Mouse (Mus musculus) intestine, postnatal 0 days (tissue): Measurements from ENCODE around the gene Adam22. TPM values are rescaled to one million over a fixed set of nuclear protein-coding genes. Genes with fewer than 3 reads are reported as not detected.

Source experiments
- ATAC-seq: fragments of 200-750 bp; cut with Nextera tagmentation; 2 replicates; pipeline ENCODE4 v1.8.0; 2017; ENCODE audit warnings: mild to moderate bottlenecking, moderate TSS enrichment, moderate library complexity
- H3K27ac ChIP-seq: fragments of 300-500 bp; sonication (generic); 2 replicates; pipeline ENCODE4 v1.5.1; 2014; ENCODE audit warnings: mild to moderate bottlenecking, low read depth, low read length, moderate library complexity
- H3K27me3 ChIP-seq: fragments of 300-500 bp; sonication (generic); replicated peaks from 2 replicates; pipeline ENCODE4 v1.6.1; 2014; ENCODE audit warnings: low read length, mixed read lengths; ENCODE audit not compliant: control insufficient read depth, insufficient read depth
- H3K36me3 ChIP-seq: fragments of 300-500 bp; sonication (generic); 2 replicates; pipeline ENCODE4 v1.6.1; 2014; ENCODE audit warnings: mild to moderate bottlenecking, moderate library complexity; ENCODE audit not compliant: control insufficient read depth, insufficient read depth
- H3K4me1 ChIP-seq: fragments of 300-500 bp; sonication (generic); replicated peaks from 2 replicates; pipeline ENCODE4 v1.6.1; 2014; ENCODE audit warnings: antibody characterized with exemption, low read length, mixed read lengths; ENCODE audit not compliant: control insufficient read depth, insufficient read depth
- H3K4me2 ChIP-seq: fragments of 300-500 bp; sonication (generic); replicated peaks from 2 replicates; pipeline ENCODE4 v1.6.1; 2014; ENCODE audit warnings: low read depth, mild to moderate bottlenecking, moderate library complexity
- H3K4me3 ChIP-seq: fragments of 300-500 bp; sonication (generic); 2 replicates; pipeline ENCODE4 v1.5.1; 2014; ENCODE audit warnings: low read depth, low read length
- H3K9ac ChIP-seq: fragments of 300-500 bp; sonication (generic); 2 replicates; pipeline ENCODE4 v1.6.1; 2014; ENCODE audit warnings: mild to moderate bottlenecking, low read depth, low read length
- H3K9me3 ChIP-seq: fragments of 300-500 bp; sonication (generic); 2 replicates; pipeline ENCODE4 v1.6.1; 2016; ENCODE audit warnings: mixed run types; ENCODE audit not compliant: control insufficient read depth
- CTCF ChIP-seq: sonication (generic); IDR thresholded peaks from 2 replicates; pipeline ENCODE4 v1.5.1; 2016; ENCODE audit warnings: low read depth, mild to moderate bottlenecking, control low read depth, antibody characterized with exemption, moderate library complexity
- WGBS: fragments of 180-500 bp; shearing (Covaris S2); extraction: QIAGEN DNeasy Blood & Tissue Kit; methylation state at CpG from one replicate; pipeline ENCODE4 v1.1.7; 2014; 5-methylcytosine and 5-hydroxymethylcytosine counted together
- polyA plus RNA-seq: library from polyadenylated mRNA; unstranded; fragments of >200 nt; fragmentation: Nextera tagmentation; extraction: Ambion mirVana; gene quantifications from 2 replicates; pipeline ENCODE4 v1.2.1, GENCODE M21; 2015

Adam22 gene
- polyA plus RNA-seq, 1 experiment from 2014 or later, result 1.4 TPM

- H3K4me2 ChIP-seq, result no peak overlapping the region
- no peak for TF ChIP-seq CTCF
- H3K4me1 ChIP-seq, result no peaks in the 10 kb centered on the region
- WGBS, result 78% methylated on average over 1 of the region's 1 CpGs
- no peak for ATAC-seq
- H3K4me3 ChIP-seq, result no peak overlapping the region
- no peak overlapping the region for H3K9ac ChIP-seq
- H3K36me3 ChIP-seq, result peaks cover 17% of the 10 kb centered on the region
- no peaks in the 10 kb centered on the region for H3K9me3 ChIP-seq
- H3K27me3 ChIP-seq, result no peaks in the 10 kb centered on the region
- H3K27ac ChIP-seq, result no peak overlapping the region
These were observed 26.1 kb upstream of the Adam22 start for GRCm38 (mm10) chr5:8393891-8394583.

- WGBS, result 81% methylated on average over 5 of the region's 5 CpGs
- no peaks in the 10 kb centered on the region for H3K4me1 ChIP-seq
- no peak overlapping the region for H3K4me2 ChIP-seq
- H3K9me3 ChIP-seq, result no peaks in the 10 kb centered on the region
- no peak overlapping the region for H3K9ac ChIP-seq
- no peak for TF ChIP-seq CTCF
- no peaks in the 10 kb centered on the region for H3K36me3 ChIP-seq
- ATAC-seq, result no peak
- no peaks in the 10 kb centered on the region for H3K27me3 ChIP-seq
- H3K4me3 ChIP-seq, result no peak overlapping the region
- H3K27ac ChIP-seq, result no peak overlapping the region
These were observed 6.4 kb upstream of the Adam22 start for GRCm38 (mm10) chr5:8374297-8374906.

DNA sequence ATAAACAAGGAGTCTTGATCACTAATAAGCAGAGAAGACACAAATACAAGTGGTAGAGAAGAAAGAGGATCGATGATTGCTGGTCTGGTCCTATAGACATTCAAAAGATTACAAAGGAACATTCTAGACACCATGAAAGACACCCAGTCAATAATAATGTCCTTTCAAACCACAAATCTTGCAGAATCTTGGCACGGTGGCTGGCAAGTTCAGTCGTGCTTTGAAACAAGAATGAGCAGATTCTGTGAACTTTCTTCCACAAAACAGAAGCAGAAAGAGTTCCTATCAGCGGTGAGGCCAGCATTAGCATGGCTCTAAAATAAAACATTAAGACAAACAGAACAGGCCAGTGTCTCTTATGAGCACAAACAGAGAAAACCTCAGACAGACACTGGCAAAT, 5.5 kb upstream of the Adam22 start:
- H3K9ac ChIP-seq, result no peak overlapping the region
- peaks cover 4% of the 10 kb centered on the region; the same call in 1 of the 2 replicates for H3K27me3 ChIP-seq
- 71% methylated on average over 4 of the region's 4 CpGs for WGBS
- H3K36me3 ChIP-seq, result no peaks in the 10 kb centered on the region
- no peak overlapping the region for H3K4me3 ChIP-seq
- no peaks in the 10 kb centered on the region for H3K9me3 ChIP-seq
- no peak for TF ChIP-seq CTCF
- H3K4me2 ChIP-seq, result no peak overlapping the region
- H3K4me1 ChIP-seq, result no peaks in the 10 kb centered on the region
- no peak overlapping the region for H3K27ac ChIP-seq
- ATAC-seq, result no peak

DNA sequence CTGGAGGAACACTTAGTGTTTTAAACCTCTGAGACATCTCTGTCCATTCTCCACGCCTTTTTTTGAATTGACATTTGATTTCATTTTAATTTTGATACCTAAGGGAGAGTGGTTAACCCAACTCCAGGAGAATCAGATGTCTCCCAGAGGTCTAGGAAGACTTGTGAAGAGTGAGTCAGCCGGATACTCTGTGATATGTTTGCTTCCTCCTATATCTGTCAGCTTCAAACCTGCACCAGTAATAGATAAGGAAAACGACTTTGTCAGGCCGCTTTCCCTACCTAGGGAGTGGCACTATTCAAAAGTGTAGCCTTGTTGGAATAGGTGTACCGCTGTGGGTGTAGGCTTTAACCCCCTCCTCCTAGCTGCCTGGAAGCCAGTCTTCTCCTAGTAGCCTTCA, 821 bp upstream of the Adam22 start:
- H3K27me3 ChIP-seq, result peaks cover 17% of the 10 kb centered on the region; the same call in 1 of the 2 replicates
- H3K9ac ChIP-seq, result no peak overlapping the region
- H3K9me3 ChIP-seq, result no peaks in the 10 kb centered on the region
- no peak overlapping the region for H3K27ac ChIP-seq
- H3K36me3 ChIP-seq, result no peaks in the 10 kb centered on the region
- TF ChIP-seq CTCF, result no peak
- no peak overlapping the region for H3K4me2 ChIP-seq
- no peak for ATAC-seq
- no peaks in the 10 kb centered on the region for H3K4me1 ChIP-seq
- H3K4me3 ChIP-seq, result no peak overlapping the region
- WGBS, result 58% methylated on average over 5 of the region's 5 CpGs

- no peak for ATAC-seq
- Histone ChIP-seq H3K27ac (no peak overlapping the region), H3K4me2 (peak overlapping the region; percentile 81), H3K27me3 (peaks cover 17% of the 10 kb centered on the region; the same call in 1 of the 2 replicates), H3K4me3 (peak overlapping the region; percentile 51), H3K36me3 (no peaks in the 10 kb centered on the region), H3K9ac (no peak overlapping the region), H3K9me3 (no peaks in the 10 kb centered on the region), H3K4me1 (no peaks in the 10 kb centered on the region)
- no peak; the same call in 1 of the 2 replicates for TF ChIP-seq CTCF
- WGBS, result 42% methylated on average over 7 of the region's 7 CpGs
These were observed 350 bp upstream of the Adam22 start for GRCm38 (mm10) chr5:8368328-8368692.

DNA sequence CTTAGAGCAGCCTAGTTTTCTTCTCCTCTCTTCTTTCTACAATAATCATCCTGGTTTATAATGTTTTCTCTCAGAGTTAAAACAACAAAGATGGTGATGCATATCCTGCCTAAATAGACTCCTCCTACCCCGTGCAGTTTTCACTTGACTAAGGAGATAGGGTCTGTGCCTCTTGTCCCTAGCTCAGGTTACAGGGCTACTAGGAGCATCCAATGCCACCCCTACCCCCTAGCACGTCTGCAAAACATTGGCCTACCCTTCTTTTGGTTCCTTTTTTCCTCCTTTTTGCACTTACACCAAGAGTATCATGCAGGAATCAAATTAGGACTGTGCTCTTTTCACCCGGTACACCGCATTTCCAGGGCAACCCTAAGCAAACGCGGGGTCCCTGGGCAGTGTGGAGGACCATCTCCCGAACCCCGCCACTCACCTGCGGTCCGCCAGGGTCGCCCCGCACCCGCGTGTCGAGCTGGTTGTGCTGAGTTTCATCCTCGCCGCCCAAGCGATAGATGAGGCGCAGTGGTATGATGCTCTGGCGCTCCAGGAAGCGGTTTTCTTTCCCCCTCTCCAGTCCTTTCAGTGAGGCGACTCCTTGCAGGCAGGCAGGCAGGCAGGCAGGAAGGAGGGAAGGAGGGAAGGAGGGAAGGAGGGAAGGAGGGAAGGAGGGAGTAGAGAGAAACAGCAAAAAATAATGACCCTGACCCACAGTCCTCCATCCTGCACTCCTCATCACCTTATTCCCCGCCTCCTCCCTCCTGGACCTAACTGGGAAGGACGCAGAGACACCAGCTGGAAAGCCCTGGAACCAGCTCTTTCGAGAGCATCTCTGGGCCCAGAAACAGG, 968 bp downstream of the Adam22 start:
- no peak for TF ChIP-seq CTCF
- no peak for ATAC-seq
- 11% methylated on average over 25 of the region's 25 CpGs for WGBS

More for the DNA sequence above, 968 bp downstream of the Adam22 start:
- H3K4me3 ChIP-seq, result peak overlapping the region; percentile 51
- H3K27me3 ChIP-seq, result peaks cover 17% of the 10 kb centered on the region; the same call in 1 of the 2 replicates
- no peak overlapping the region for H3K27ac ChIP-seq
- H3K4me2 ChIP-seq, result peak overlapping the region; percentile 81
- H3K9ac ChIP-seq, result no peak overlapping the region
- no peaks in the 10 kb centered on the region for H3K36me3 ChIP-seq
- H3K4me1 ChIP-seq, result no peaks in the 10 kb centered on the region
- no peaks in the 10 kb centered on the region for H3K9me3 ChIP-seq
